Mouse (Mus musculus) megakaryocyte, embryonic 14.5 days (primary cell): ENCODE measurements at regions not wholly inside any gene's neighbourhood (a gene's known extent, or its start where the extent isn't known, plus 50 kb on each side); places are given as distances from the start of the nearest gene placed in this dataset.

Experiments used
- H3K27me3 ChIP-seq: replicated peaks from 2 replicates; pipeline ENCODE3; 2012; ENCODE audit warnings: inconsistent platforms
- H3K36me3 ChIP-seq: replicated peaks from 2 replicates; pipeline ENCODE3; 2012; ENCODE audit warnings: low read length, inconsistent platforms, mixed read lengths
- H3K4me1 ChIP-seq: 2 replicates; pipeline ENCODE4 v1.6.1; 2012; ENCODE audit warnings: inconsistent platforms
- H3K4me3 ChIP-seq: replicated peaks from 2 replicates; pipeline ENCODE3; 2012; ENCODE audit warnings: moderate library complexity, mild to moderate bottlenecking, inconsistent platforms
- H3K9me3 ChIP-seq: 2 replicates; pipeline ENCODE4 v1.6.1; 2012; ENCODE audit warnings: inconsistent platforms
- FLI1 ChIP-seq: IDR thresholded peaks from 2 replicates; pipeline ENCODE4 v1.6.1; 2012; ENCODE audit warnings: low read length, inconsistent platforms, mixed read lengths
- GATA1 ChIP-seq: IDR thresholded peaks from 3 replicates; pipeline ENCODE4 v1.6.1; 2012; ENCODE audit warnings: mixed read lengths, low read length, inconsistent platforms, borderline replicate concordance

DNA sequence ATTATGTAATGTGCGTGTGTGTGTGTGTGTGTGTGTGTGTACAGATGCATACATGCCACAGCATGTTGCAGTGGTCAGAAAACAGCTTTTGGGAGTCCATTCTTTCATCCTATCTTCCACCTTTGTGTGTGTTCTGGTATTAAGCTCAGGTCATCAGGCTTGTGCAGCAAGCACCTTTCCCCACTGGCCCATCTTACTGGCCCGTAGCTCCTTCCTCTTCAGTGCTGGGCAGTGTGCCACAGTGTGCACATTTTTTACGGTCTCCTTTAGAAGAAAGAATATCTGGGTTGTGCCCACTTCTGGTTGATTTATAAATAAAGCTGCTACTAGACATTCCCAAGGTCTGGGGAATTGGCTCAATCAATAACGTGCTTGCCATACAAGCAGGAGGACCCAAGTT lies 105.0 kb downstream of the Inhbb start:
- TF ChIP-seq GATA1 (no peak), FLI1 (no peak)
- peaks cover 12% of the 10 kb centered on the region for H3K9me3 ChIP-seq
- H3K4me3 ChIP-seq = no peak overlapping the region
- no peaks in the 10 kb centered on the region for H3K4me1 ChIP-seq
- no peaks in the 10 kb centered on the region for H3K27me3 ChIP-seq
- no peaks in the 10 kb centered on the region for H3K36me3 ChIP-seq

GRCm38 (mm10) chr1:119308719-119309365 lies 113.2 kb downstream of the Inhbb start:
- Histone ChIP-seq H3K4me3 (no peak overlapping the region), H3K9me3 (0 out of 2 replicates have a peak, but pooled peaks cover 2% of the 10 kb centered on the region), H3K36me3 (no peaks in the 10 kb centered on the region)

DNA sequence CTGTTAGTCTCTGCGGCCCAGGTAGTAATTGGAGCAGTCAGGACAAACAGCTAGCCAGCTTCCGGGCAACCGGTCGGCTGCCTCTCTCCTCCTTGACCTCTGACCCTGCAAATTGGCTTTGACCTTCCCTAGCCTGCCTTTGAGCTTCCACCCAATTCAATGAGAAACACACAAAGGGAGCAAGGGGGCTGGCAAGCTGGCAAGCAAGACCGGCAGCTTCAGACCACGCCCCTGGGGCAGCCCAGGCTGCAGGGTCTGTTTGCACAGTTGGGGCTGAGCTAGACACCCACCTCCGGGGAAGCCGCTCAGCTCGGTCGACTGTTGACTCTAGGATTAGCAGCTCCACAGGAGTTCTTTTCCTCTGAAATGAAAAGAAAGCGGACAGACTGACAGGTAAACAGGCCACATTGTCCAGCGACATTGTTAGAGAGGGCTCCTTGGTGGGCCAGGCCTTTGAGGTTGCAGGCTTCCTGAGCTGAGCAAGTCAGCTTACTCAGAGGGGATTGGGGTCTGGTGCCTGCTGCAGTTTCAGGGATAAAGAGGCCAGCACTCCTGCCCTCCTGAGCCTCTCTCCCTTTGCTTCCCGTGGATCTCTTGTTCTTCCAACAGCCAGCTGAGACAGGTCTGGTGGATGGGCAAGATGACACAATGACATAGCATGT lies 116.6 kb downstream of the Inhbb start:
- no peaks in the 10 kb centered on the region for H3K4me1 ChIP-seq
- no peak overlapping the region for H3K4me3 ChIP-seq
- no peaks in the 10 kb centered on the region for H3K27me3 ChIP-seq
- H3K36me3 ChIP-seq = no peaks in the 10 kb centered on the region
- TF ChIP-seq GATA1 (no peak), FLI1 (no peak)
- 0 out of 2 replicates have a peak, but pooled peaks cover 5% of the 10 kb centered on the region for H3K9me3 ChIP-seq

More at GRCm38 (mm10) chr1:119308719-119309365, 113.2 kb downstream of the Inhbb start:
- TF ChIP-seq FLI1 (no peak), GATA1 (no peak)
- Histone ChIP-seq H3K27me3 (no peaks in the 10 kb centered on the region), H3K4me1 (no peaks in the 10 kb centered on the region)

- TF ChIP-seq GATA1 (no peak), FLI1 (no peak)
- Histone ChIP-seq H3K9me3 (0 out of 2 replicates have a peak, but pooled peaks cover 5% of the 10 kb centered on the region), H3K4me3 (no peak overlapping the region), H3K27me3 (no peaks in the 10 kb centered on the region), H3K36me3 (no peaks in the 10 kb centered on the region), H3K4me1 (no peaks in the 10 kb centered on the region)
These were observed 117.5 kb downstream of the Inhbb start for GRCm38 (mm10) chr1:119304470-119304980.

GRCm38 (mm10) chr1:119302349-119302995 lies 119.6 kb downstream of the Inhbb start:
- Histone ChIP-seq H3K4me1 (no peaks in the 10 kb centered on the region), H3K27me3 (no peaks in the 10 kb centered on the region), H3K4me3 (no peak overlapping the region), H3K36me3 (no peaks in the 10 kb centered on the region), H3K9me3 (0 out of 2 replicates have a peak, but pooled peaks cover 2% of the 10 kb centered on the region)
- no peak for TF ChIP-seq FLI1
- TF ChIP-seq GATA1 = no peak

GRCm38 (mm10) chr1:119301931-119302330 lies 120.1 kb downstream of the Inhbb start:
- 0 out of 2 replicates have a peak, but pooled peaks cover 2% of the 10 kb centered on the region for H3K9me3 ChIP-seq
- no peak overlapping the region for H3K4me3 ChIP-seq
- no peaks in the 10 kb centered on the region for H3K4me1 ChIP-seq
- no peaks in the 10 kb centered on the region for H3K27me3 ChIP-seq
- H3K36me3 ChIP-seq = no peaks in the 10 kb centered on the region
- TF ChIP-seq GATA1 (no peak), FLI1 (no peak)

GRCm38 (mm10) chr1:119301258-119301657 lies 120.8 kb downstream of the Inhbb start:
- Histone ChIP-seq H3K9me3 (0 out of 2 replicates have a peak, but pooled peaks cover 2% of the 10 kb centered on the region), H3K36me3 (no peaks in the 10 kb centered on the region), H3K4me1 (no peaks in the 10 kb centered on the region), H3K27me3 (no peaks in the 10 kb centered on the region), H3K4me3 (no peak overlapping the region)
- TF ChIP-seq GATA1 = no peak
- TF ChIP-seq FLI1 = no peak

DNA sequence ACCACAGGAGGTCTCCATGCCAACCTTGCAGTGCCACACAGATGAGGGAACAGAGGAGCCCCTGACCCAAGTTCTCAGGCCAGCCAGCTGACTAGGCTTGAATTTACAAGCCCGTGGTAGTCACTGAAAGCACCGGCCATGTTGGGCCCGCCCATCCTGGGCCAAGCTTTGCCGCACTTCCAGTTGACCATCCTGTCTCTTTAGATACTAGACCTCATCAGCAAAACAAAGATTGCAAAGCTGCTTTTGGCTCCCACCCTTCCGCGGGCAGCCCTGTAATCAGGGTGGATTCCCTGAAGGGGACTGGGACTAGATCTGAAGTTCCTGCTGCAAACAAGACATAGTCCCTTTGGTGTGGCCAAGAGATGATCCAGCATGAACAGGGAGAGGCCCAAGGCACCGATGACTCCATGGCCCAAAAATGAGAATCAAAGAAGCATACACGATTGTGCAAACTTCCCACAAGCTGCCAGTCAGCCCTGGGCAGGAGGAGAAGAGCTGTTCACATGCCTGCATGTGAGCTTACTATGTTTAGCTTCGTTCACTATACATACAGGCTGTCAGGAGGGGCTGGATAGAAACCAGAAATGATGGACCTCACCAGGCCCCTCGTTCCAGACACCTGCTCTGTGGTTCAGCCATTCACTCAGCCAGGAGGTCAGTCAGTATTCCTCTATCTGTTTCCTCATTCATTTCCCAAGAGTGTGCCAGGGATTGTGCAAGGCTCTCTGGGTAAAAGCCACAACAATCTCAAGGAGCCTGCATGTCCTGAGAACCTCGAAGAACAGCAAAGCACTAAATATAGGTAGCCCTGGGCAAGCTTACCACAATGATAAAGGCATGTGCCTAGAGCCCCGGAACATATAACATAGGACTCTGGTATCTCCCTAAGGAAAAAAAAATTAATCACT lies 122.0 kb downstream of the Inhbb start:
- no peak for TF ChIP-seq FLI1
- TF ChIP-seq GATA1 = no peak
- Histone ChIP-seq H3K4me1 (no peaks in the 10 kb centered on the region), H3K36me3 (no peaks in the 10 kb centered on the region), H3K27me3 (no peaks in the 10 kb centered on the region), H3K9me3 (0 out of 2 replicates have a peak, but pooled peaks cover 2% of the 10 kb centered on the region), H3K4me3 (no peak overlapping the region)

DNA sequence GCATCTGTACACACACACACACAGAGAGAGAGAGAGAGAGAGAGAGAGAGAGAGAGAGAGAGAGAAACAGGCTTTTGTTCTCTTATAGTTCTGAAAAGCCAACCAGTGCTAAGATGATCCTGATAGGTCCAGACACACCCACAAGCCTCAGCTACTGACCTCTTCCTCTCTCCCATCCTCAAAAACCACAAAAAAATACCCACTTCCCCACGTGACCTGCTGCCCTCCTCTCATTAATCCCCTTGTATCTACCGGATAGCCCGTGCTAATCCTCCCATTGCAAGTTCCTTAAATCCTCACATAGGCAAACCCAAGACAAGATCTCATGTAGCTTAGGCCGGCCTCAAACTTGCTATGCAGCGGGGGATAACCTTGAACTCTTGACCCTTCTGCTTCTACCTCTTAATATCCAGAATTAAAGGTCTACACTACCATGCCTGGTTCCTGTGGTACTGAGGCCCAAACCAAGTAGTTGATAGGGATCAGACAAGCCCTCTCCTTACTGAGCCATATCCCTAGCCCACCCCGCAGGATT lies 123.3 kb downstream of the Inhbb start:
- H3K4me1 ChIP-seq = no peaks in the 10 kb centered on the region
- H3K27me3 ChIP-seq = no peaks in the 10 kb centered on the region
- no peaks in the 10 kb centered on the region for H3K36me3 ChIP-seq
- TF ChIP-seq FLI1 (no peak), GATA1 (no peak)
- no peak overlapping the region for H3K4me3 ChIP-seq
- H3K9me3 ChIP-seq = 0 out of 2 replicates have a peak, but pooled peaks cover 2% of the 10 kb centered on the region

GRCm38 (mm10) chr1:119295121-119295520 lies 126.9 kb downstream of the Inhbb start:
- H3K9me3 ChIP-seq = peaks cover 3% of the 10 kb centered on the region; the same call in 1 of the 2 replicates
- no peak for TF ChIP-seq FLI1
- TF ChIP-seq GATA1 = no peak
- H3K4me1 ChIP-seq = no peaks in the 10 kb centered on the region
- no peaks in the 10 kb centered on the region for H3K27me3 ChIP-seq
- no peaks in the 10 kb centered on the region for H3K36me3 ChIP-seq
- no peak overlapping the region for H3K4me3 ChIP-seq
